Mouse (Mus musculus) c-Kit-negative CD71-positive TER-119-positive erythroid progenitor cells, embryonic 14.5 days (primary cell): Measurements from ENCODE around the gene Ctso.
A peak's percentile ranks its signal among the peaks of the same experiment; 100 is the strongest.

Experiments
- DNase-seq: peaks from one replicate; pipeline ENCODE4 v3.0.0-alpha.2; 2013; ENCODE audit warnings: low read depth, low spot score

Ctso gene

GRCm38 (mm10) chr3:81932141-81933101, at the start of gene Ctso:
TSS of gene Ctso (plus strand) at chr3:81932601.
- DNase-seq, result peak; percentile 46

DNA sequence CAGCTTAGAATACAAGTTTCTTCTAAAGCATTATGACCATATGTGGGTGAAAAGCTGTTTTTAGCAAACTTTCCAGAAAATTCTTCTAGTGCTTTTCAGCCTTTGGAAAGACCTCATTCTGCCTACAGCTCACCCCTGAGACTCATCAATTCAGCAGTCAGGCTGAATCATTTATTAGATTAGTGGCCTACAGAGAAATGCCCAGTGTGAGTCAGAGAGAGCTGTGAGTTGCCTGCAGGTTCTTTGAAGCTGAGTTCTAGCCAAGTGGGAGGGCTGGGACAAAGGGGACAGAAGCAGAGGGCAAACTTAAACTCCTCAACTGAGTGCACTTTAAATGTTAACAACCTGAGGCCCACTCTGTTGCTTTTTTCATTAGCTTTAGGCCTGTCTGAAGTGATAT, 48.5 kb upstream of the Ctso start:
- DNase-seq, result no peak

GRCm38 (mm10) chr3:81885566-81885965, 46.8 kb upstream of the Ctso start:
- no peak for DNase-seq

GRCm38 (mm10) chr3:81889137-81889536, 43.3 kb upstream of the Ctso start:
- no peak for DNase-seq

DNA sequence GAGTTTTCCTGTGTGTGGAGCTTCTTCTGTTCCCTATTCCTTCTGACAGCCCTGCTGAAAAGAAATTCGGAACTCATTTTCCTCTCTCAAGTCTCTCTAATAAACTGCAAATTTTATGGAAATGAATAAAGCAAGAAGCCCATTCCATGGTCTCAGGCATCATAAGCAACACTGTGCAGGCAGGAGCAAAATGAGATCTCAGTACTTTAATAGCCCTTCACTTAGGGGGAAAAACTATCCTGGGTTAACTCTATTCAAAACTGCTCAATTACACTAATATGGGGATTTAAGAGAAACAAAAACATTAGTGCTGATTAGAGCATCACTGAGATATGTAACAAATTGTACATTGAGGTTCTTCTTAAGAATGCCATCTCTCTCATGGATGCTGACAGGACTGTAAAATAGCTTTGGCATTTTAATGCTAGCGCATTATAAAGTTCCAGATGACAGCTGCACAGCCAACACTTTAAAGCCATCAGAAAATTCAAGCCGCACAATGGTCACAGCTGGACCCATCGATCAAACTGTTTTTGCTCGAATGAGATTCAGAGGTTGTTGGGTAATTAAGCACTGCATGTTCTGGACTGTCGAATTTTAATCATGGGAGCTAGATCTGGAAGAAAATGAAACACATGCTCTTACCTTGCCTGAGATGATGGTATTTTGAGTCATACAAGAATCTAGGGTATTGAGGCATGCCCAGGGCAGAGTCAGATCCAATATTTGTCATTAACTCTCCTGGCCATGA, 21.9 kb upstream of the Ctso start:
- no peak for DNase-seq

DNA sequence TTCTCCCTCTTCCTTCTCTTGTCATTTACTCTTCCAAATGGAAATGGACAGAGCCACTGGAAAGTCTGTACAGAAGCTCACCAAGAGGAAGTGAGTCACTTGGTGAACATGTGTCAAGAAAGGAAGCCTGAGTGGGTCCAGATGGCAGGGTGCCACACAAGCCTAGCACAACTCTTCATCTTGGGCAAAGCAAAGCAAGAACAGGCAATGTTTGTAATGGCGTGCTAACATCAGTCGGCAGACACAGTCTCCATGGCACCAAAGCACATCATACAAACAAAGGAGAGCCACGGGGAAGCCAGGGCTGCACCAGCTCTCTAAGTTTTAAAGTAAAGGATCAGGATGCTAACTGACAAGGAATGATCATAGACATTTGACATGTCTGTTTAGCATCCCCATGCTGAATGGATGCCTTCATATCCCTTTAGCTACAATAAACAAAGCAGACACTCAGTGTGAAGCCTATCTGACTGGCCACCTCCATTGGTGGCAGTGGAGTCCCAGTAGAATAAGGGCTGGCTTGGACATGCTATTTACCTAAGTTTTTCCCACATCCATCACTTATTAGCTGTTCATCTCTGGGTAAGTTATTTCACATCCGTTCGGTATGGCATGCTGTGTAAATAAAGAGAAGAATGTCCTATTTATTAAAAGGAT, 16.2 kb upstream of the Ctso start:
- no peak for DNase-seq

GRCm38 (mm10) chr3:81917354-81917935, 15.0 kb upstream of the Ctso start:
- DNase-seq, result no peak

DNA sequence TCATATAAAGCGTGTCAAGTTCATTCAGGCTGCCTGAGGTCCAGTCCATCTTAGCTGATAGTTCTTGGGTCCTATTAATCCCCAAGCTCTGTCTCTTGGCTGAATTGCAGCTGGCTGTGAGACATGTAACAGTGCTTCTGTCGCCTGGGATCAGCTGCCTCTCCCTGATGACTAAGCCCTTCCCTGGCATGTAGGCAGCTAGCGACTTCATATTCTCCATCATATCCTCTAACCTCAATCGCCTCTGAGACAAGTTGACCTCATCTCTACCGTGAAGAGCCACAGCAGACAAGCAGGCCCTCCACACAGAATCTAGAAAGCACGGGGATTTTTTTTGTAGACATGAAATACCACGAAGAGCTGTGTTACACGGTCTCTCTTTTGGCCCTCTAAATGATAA, 14.2 kb upstream of the Ctso start:
- no peak for DNase-seq

DNA sequence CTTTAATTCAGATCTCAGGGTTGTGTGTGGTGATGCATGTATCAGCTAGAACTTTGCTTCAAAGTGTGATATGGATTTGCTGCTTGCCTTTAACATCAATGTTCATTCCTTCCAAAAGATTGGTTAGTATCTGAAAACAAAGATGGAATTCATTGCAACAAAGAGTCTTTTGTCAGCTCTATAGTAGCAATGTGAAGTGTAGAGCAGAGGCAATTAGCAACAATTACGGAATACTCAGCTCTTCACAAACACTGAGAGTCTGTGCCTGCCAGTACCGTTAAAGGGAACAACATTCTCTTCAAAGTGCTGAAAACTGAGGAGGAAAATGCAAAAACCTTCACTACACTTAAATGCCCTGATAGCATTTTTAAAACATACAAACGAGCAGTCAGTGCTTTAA, 12.7 kb upstream of the Ctso start:
- no peak for DNase-seq

DNA sequence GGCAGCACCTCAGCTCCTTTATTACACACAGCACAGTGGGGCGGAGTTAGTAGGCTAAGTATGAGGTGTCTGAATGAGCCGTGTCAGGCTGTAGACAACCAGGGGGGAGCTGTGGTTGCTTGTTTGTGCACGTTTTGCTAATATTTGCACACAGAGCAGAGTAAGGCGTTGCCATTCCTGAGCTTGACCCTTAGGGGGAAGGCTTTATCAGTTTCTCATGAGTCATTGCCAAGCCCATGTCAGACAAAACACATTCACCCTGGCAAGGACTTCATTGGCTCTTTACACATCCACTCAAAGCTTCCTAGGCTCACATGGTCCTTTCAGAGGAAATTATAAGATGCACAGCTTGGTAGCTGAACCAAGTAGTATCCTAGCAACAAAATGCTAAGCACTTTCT, 9.5 kb upstream of the Ctso start:
- no peak for DNase-seq

DNA sequence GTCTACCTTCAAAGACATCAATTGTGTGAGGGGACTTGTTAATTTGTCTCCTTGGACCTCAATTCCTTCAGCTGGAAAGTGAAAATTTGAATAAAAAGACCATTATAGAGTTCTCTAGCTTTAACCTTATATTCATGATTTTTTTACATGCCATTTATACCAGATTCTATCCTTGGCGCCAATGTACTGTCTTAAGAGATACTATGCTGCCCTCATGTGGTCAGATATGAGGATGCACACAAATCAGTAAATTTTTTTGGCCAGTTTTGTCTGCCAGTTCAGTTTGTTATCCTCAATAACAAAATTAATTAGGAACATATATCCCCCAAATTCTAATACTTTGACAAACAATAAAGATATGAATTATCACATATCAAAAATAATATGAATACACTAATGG, 7.5 kb upstream of the Ctso start:
- no peak for DNase-seq

DNA sequence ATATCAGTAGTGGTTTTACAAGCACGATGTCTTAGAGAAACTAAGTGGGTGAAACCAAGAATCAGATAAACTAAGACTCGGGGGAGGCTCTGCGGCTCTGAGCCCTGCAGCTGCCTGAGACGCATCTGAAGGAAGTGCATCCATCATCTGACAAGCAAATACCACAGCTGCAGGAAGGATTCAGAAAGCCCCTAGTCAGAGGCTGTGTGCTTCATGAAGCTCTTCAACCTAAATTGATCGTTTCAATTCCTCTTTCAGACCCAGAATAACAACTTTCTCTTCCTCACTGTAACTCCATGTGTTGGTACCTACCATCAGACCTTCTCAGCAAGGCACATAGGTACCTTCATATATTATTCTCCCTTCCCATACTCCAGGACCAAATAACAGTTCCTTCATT, 6.5 kb upstream of the Ctso start:
- no peak for DNase-seq

GRCm38 (mm10) chr3:81926764-81927325, 5.6 kb upstream of the Ctso start:
- DNase-seq, result no peak

GRCm38 (mm10) chr3:81929073-81929472, 3.3 kb upstream of the Ctso start:
- DNase-seq, result no peak

- no peak for DNase-seq
Measured at GRCm38 (mm10) chr3:81931695-81932094, 706 bp upstream of the Ctso start.

GRCm38 (mm10) chr3:81933348-81933747, 947 bp downstream of the Ctso start:
- DNase-seq, result no peak

DNA sequence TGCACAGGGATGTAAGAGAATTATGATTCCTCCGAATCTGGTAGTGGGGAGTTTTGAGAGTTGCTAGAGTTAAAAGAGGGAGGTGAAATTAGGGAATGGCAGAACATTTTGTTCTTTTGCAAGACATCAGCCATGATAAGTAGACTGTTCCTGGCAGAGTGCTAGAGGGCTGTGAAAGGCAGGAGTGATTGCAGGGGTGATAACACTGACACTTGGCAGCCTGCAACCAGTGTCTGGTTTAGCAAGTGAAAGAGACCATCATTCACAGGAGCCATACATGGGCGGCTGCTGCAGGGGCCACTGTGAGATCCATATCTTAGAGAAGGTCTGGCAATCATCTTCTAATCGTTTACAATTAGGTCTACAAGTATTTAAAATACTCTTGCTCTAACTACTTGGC, 6.5 kb downstream of the Ctso start:
- no peak for DNase-seq

GRCm38 (mm10) chr3:81942341-81942740, 9.9 kb downstream of the Ctso start:
- no peak for DNase-seq

DNA sequence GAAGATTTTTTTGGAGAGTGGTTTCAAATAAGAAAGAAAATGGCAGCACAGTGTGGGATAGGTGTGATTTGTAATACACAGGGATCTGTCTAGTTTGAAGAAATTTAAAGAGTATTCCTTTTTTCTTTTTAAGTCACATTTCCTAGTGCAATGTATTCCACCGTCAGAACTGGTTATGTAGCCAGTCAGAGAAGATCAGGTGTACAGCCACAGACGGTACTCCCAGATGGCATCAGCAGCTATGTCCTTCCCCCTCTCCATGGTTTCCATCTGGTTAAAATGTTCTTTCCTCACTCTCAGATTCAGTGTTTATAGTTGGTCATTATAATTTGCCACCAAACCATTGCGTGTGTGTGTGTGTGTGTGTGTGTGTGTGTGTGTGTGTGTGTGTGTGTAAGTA, 10.7 kb downstream of the Ctso start:
- DNase-seq, result no peak

DNA sequence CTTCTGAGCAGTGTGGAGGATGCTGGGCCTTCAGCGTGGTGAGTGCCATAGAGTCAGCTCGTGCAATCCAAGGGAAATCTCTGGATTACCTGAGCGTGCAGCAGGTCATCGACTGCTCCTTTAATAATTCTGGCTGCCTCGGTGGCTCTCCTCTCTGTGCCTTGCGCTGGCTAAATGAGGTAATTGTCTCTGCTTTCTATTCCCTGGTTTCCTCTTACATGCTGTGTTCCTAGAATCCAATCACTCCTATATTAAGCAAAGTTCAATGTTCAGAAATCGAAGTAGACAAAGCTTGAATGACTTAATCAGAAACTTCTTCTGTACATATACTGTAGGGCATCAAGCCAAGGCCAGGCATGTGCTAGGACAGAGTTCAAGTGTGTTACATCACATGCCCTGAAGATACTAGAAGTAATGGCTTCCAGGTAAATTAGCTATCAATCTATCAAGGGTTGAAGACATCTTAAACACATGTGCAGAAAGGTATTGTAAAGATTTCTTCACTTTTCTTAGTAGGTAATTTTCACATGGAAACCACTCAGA, 12.5 kb downstream of the Ctso start:
- no peak for DNase-seq

DNA sequence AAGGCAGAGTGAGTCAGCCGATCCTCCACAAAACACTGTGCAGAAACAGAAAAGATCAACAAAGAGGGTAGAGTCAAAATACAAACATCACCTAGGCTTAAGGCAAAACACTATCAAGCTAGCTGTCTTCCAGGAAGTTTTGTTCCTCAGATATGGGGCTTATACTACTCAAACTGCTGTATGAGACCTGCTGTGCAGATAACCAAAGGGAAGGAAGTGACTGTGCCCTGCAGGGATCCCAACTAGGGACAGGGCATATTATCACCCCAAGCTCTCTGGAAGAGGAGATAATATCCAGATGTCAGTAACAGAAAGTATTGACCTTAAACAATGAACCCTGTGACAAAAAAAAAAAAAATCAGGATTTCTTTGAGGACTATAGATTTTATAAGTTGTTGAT, 16.6 kb downstream of the Ctso start:
- DNase-seq, result no peak
